Mouse (Mus musculus): ENCODE results near the gene Pdcd4. TPM values are rescaled to one million over a fixed set of nuclear protein-coding genes. Genes with fewer than 3 reads are reported as not detected.

The Pdcd4 gene
- polyA plus RNA-seq, 1 experiment from 2014 or later = 37.9 TPM

GRCm38 (mm10) chr19:53855781-53856180 lies 36.2 kb upstream of the Pdcd4 start:
- WGBS = 79% methylated on average over 5 of the region's 5 CpGs
- H3K4me2 ChIP-seq (ENCODE audit: low read depth, low read length) = no peak overlapping the region
- H3K9ac ChIP-seq (ENCODE audit: low read length) = no peak overlapping the region
- H3K9me3 ChIP-seq (replicated peaks; ENCODE audit: control insufficient read depth, low read length) = no peaks in the 10 kb centered on the region
- H3K4me3 ChIP-seq (ENCODE audit: low read length) = no peak overlapping the region
- H3K36me3 ChIP-seq (ENCODE audit: control insufficient read depth, insufficient read depth) = peaks cover 34% of the 10 kb centered on the region
- no peak overlapping the region for H3K27ac ChIP-seq (ENCODE audit: low read length)
- H3K27me3 ChIP-seq (ENCODE audit: control insufficient read depth, insufficient read depth, low read length) = no peaks in the 10 kb centered on the region
- peaks cover 15% of the 10 kb centered on the region for H3K4me1 ChIP-seq (ENCODE audit: control insufficient read depth, insufficient read depth, low read length)
- ATAC-seq (replicated peaks; ENCODE audit: extremely low read depth, insufficient read depth, low FRiP score) = no peak

GRCm38 (mm10) chr19:53856794-53857193 lies 35.2 kb upstream of the Pdcd4 start:
- WGBS = 68% methylated on average over 9 of the region's 9 CpGs
- Histone ChIP-seq H3K27ac (ENCODE audit: low read length) (peak overlapping the region; percentile 55; the same call in 1 of the 2 replicates), H3K36me3 (ENCODE audit: control insufficient read depth, insufficient read depth) (peaks cover 26% of the 10 kb centered on the region), H3K9ac (ENCODE audit: low read length) (0 out of 2 replicates have a peak overlapping the region, but pooled peaks have one; percentile 30), H3K4me2 (ENCODE audit: low read depth, low read length) (no peak overlapping the region), H3K4me1 (ENCODE audit: control insufficient read depth, insufficient read depth, low read length) (peaks cover 10% of the 10 kb centered on the region), H3K27me3 (ENCODE audit: control insufficient read depth, insufficient read depth, low read length) (no peaks in the 10 kb centered on the region), H3K4me3 (ENCODE audit: low read length) (no peak overlapping the region), H3K9me3 (replicated peaks; ENCODE audit: control insufficient read depth, low read length) (no peaks in the 10 kb centered on the region)
- ATAC-seq (replicated peaks; ENCODE audit: extremely low read depth, insufficient read depth, low FRiP score) = no peak

DNA sequence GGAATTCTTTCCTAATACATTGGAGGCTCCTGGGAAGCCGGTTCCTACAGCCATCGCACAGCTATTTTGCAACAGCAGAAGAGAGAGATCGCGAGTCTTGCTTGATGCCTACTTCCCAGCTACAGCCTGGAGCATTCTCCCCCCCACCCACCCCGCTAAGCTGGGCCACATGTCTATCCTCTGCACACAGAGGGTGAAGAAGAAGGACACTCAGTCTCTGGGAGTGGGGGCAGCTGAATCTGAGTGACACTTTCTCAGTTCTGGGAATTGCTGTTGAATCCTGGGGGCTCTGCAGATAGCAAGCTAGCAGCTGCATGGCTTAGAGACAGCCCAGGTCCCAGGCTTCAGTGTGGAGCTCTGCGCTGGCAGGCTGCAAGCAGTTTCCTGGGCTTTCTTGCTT lies 34.1 kb upstream of the Pdcd4 start:
- ATAC-seq (replicated peaks; ENCODE audit: extremely low read depth, insufficient read depth, low FRiP score) = no peak
- H3K9ac ChIP-seq (ENCODE audit: low read length) = no peak overlapping the region
- H3K27me3 ChIP-seq (ENCODE audit: control insufficient read depth, insufficient read depth, low read length) = no peaks in the 10 kb centered on the region
- WGBS = 70% methylated on average over 6 of the region's 6 CpGs
- H3K4me1 ChIP-seq (ENCODE audit: control insufficient read depth, insufficient read depth, low read length) = peaks cover 9% of the 10 kb centered on the region
- H3K27ac ChIP-seq (ENCODE audit: low read length) = no peak overlapping the region
- no peaks in the 10 kb centered on the region for H3K9me3 ChIP-seq (replicated peaks; ENCODE audit: control insufficient read depth, low read length)
- H3K4me2 ChIP-seq (ENCODE audit: low read depth, low read length) = no peak overlapping the region
- H3K36me3 ChIP-seq (ENCODE audit: control insufficient read depth, insufficient read depth) = peaks cover 32% of the 10 kb centered on the region
- H3K4me3 ChIP-seq (ENCODE audit: low read length) = no peak overlapping the region

GRCm38 (mm10) chr19:53859149-53859548 lies 32.9 kb upstream of the Pdcd4 start:
- H3K27ac ChIP-seq (ENCODE audit: low read length) = no peak overlapping the region
- no peak overlapping the region for H3K4me2 ChIP-seq (ENCODE audit: low read depth, low read length)
- H3K36me3 ChIP-seq (ENCODE audit: control insufficient read depth, insufficient read depth) = peaks cover 32% of the 10 kb centered on the region
- ATAC-seq (replicated peaks; ENCODE audit: extremely low read depth, insufficient read depth, low FRiP score) = no peak
- no peak overlapping the region for H3K4me3 ChIP-seq (ENCODE audit: low read length)
- 62% methylated on average over 9 of the region's 9 CpGs for WGBS
- H3K9ac ChIP-seq (ENCODE audit: low read length) = no peak overlapping the region
- peaks cover 9% of the 10 kb centered on the region for H3K4me1 ChIP-seq (ENCODE audit: control insufficient read depth, insufficient read depth, low read length)
- no peaks in the 10 kb centered on the region for H3K9me3 ChIP-seq (replicated peaks; ENCODE audit: control insufficient read depth, low read length)
- H3K27me3 ChIP-seq (ENCODE audit: control insufficient read depth, insufficient read depth, low read length) = no peaks in the 10 kb centered on the region

- Histone ChIP-seq H3K4me2 (ENCODE audit: low read depth, low read length) (no peak overlapping the region), H3K27ac (ENCODE audit: low read length) (no peak overlapping the region), H3K9ac (ENCODE audit: low read length) (no peak overlapping the region), H3K4me1 (ENCODE audit: control insufficient read depth, insufficient read depth, low read length) (peaks cover 9% of the 10 kb centered on the region), H3K27me3 (ENCODE audit: control insufficient read depth, insufficient read depth, low read length) (no peaks in the 10 kb centered on the region), H3K4me3 (ENCODE audit: low read length) (no peak overlapping the region), H3K36me3 (ENCODE audit: control insufficient read depth, insufficient read depth) (peaks cover 31% of the 10 kb centered on the region), H3K9me3 (replicated peaks; ENCODE audit: control insufficient read depth, low read length) (no peaks in the 10 kb centered on the region)
- 68% methylated on average over 7 of the region's 7 CpGs for WGBS
- no peak for ATAC-seq (replicated peaks; ENCODE audit: extremely low read depth, insufficient read depth, low FRiP score)
Observed at GRCm38 (mm10) chr19:53859593-53859992, 32.4 kb upstream of the Pdcd4 start.

- Histone ChIP-seq H3K9me3 (replicated peaks; ENCODE audit: control insufficient read depth, low read length) (no peaks in the 10 kb centered on the region), H3K27ac (ENCODE audit: low read length) (no peak overlapping the region), H3K4me2 (ENCODE audit: low read depth, low read length) (no peak overlapping the region), H3K4me3 (ENCODE audit: low read length) (no peak overlapping the region), H3K9ac (ENCODE audit: low read length) (no peak overlapping the region), H3K27me3 (ENCODE audit: control insufficient read depth, insufficient read depth, low read length) (no peaks in the 10 kb centered on the region), H3K36me3 (ENCODE audit: control insufficient read depth, insufficient read depth) (peaks cover 29% of the 10 kb centered on the region), H3K4me1 (ENCODE audit: control insufficient read depth, insufficient read depth, low read length) (peaks cover 8% of the 10 kb centered on the region)
- ATAC-seq (replicated peaks; ENCODE audit: extremely low read depth, insufficient read depth, low FRiP score) = no peak
- 65% methylated on average over 7 of the region's 7 CpGs for WGBS
Observed at GRCm38 (mm10) chr19:53861346-53861745, 30.7 kb upstream of the Pdcd4 start.

DNA sequence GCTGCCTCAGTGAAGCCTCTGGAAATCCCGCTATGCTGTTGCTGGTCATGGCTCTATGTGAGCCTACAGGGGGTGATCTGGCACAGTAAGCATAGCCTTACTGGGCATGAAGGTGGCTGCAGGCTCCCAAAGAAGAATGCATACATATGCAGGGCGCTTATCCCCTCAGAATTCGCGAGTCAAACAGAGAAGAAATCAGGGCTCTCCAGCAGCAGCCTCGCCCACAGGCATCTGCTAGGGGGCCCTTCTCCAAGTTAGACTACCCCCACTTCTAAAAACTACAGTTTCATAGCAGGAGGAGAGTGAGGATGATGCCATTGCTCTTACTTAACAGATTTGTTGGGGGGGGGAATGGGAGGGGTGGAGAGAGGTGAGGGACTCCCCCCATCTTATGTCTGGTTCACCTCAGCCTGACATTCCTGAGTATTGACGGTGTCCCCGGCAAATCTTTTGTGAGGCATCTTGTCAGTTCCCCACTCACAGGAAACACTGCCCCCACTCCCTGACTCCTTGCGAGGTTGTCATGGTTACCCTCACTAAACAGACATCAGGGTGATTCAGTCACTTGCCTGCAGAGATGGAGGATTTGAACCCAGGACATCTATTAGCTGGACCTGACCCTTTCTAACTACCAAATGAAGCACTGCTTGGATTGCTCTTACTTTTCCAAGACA lies 29.3 kb upstream of the Pdcd4 start:
- Histone ChIP-seq H3K36me3 (ENCODE audit: control insufficient read depth, insufficient read depth) (peaks cover 26% of the 10 kb centered on the region), H3K4me1 (ENCODE audit: control insufficient read depth, insufficient read depth, low read length) (no peaks in the 10 kb centered on the region), H3K4me3 (ENCODE audit: low read length) (no peak overlapping the region), H3K27me3 (ENCODE audit: control insufficient read depth, insufficient read depth, low read length) (no peaks in the 10 kb centered on the region), H3K4me2 (ENCODE audit: low read depth, low read length) (no peak overlapping the region), H3K9me3 (replicated peaks; ENCODE audit: control insufficient read depth, low read length) (no peaks in the 10 kb centered on the region), H3K9ac (ENCODE audit: low read length) (no peak overlapping the region), H3K27ac (ENCODE audit: low read length) (no peak overlapping the region)
- WGBS = 69% methylated on average over 8 of the region's 8 CpGs
- no peak for ATAC-seq (replicated peaks; ENCODE audit: extremely low read depth, insufficient read depth, low FRiP score)

GRCm38 (mm10) chr19:53867238-53867637 lies 24.8 kb upstream of the Pdcd4 start:
- H3K27me3 ChIP-seq (ENCODE audit: control insufficient read depth, insufficient read depth, low read length) = no peaks in the 10 kb centered on the region
- H3K36me3 ChIP-seq (ENCODE audit: control insufficient read depth, insufficient read depth) = peaks cover 20% of the 10 kb centered on the region
- ATAC-seq (replicated peaks; ENCODE audit: extremely low read depth, insufficient read depth, low FRiP score) = no peak
- no peak overlapping the region for H3K27ac ChIP-seq (ENCODE audit: low read length)
- no peak overlapping the region for H3K9ac ChIP-seq (ENCODE audit: low read length)
- H3K4me3 ChIP-seq (ENCODE audit: low read length) = no peak overlapping the region
- no peaks in the 10 kb centered on the region for H3K9me3 ChIP-seq (replicated peaks; ENCODE audit: control insufficient read depth, low read length)
- H3K4me2 ChIP-seq (ENCODE audit: low read depth, low read length) = no peak overlapping the region
- H3K4me1 ChIP-seq (ENCODE audit: control insufficient read depth, insufficient read depth, low read length) = no peaks in the 10 kb centered on the region

GRCm38 (mm10) chr19:53868125-53868524 lies 23.9 kb upstream of the Pdcd4 start:
- H3K27me3 ChIP-seq (ENCODE audit: control insufficient read depth, insufficient read depth, low read length) = no peaks in the 10 kb centered on the region
- H3K4me1 ChIP-seq (ENCODE audit: control insufficient read depth, insufficient read depth, low read length) = no peaks in the 10 kb centered on the region
- no peaks in the 10 kb centered on the region for H3K9me3 ChIP-seq (replicated peaks; ENCODE audit: control insufficient read depth, low read length)
- H3K9ac ChIP-seq (ENCODE audit: low read length) = no peak overlapping the region
- H3K27ac ChIP-seq (ENCODE audit: low read length) = no peak overlapping the region
- no peak overlapping the region for H3K4me3 ChIP-seq (ENCODE audit: low read length)
- WGBS = 88% methylated on average over 6 of the region's 6 CpGs
- H3K36me3 ChIP-seq (ENCODE audit: control insufficient read depth, insufficient read depth) = peaks cover 13% of the 10 kb centered on the region
- ATAC-seq (replicated peaks; ENCODE audit: extremely low read depth, insufficient read depth, low FRiP score) = no peak
- no peak overlapping the region for H3K4me2 ChIP-seq (ENCODE audit: low read depth, low read length)

Measured in heart, embryonic 16.5 days (tissue).